Mouse (Mus musculus): ENCODE measurements around the gene Fhad1.

DNA sequence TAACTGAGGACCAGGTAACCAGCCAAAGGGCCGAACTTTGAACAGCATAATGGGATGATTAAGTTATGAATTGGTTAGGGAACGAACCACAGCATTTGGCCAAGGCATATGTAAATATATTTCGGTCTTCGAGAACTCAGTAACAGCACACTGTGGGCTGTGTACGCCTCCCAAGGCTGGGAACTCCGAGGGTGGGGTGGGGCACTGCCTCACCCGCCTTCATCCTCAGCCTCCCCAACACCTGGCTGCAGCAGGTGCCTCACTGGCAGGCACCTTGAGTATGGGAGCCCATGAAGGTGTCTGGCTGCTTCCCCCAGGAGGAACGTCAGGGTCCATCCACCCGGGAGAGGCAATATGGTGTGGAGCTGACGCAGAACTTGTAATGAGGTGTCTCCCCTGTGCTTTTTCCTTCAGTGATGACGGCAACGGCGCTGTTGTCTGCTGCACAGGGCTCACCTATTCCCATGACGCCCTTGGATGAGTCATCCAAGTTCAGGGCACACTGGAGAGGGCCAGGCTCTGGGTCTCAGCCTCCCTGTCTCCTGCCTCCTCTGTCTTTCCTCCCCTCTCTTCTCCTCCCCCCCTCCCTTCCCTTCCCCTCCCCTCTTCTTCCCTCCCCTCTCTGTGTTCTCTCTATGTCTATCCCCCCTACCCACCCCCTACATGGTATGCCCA, 22.2 kb downstream of the Fhad1 start:
- TF ChIP-seq CTCF (IDR thresholded peaks at IDR 0.05; ENCODE audit: low read depth, low read length): no peak
- no peak for TF ChIP-seq POLR2A (IDR thresholded peaks at IDR 0.05; ENCODE audit: borderline replicate concordance, low read depth, low read length)

Measured in bone marrow macrophage, adult 2 months (primary cell).